Mouse (Mus musculus): Measurements from ENCODE around the gene Phf7. TPM values are rescaled to one million over a fixed set of nuclear protein-coding genes. Genes with fewer than 3 reads are reported as not detected.

Gene Phf7
- total RNA-seq (2023), result 1 to 10 TPM; 6.6 to 7.2 TPM

DNA sequence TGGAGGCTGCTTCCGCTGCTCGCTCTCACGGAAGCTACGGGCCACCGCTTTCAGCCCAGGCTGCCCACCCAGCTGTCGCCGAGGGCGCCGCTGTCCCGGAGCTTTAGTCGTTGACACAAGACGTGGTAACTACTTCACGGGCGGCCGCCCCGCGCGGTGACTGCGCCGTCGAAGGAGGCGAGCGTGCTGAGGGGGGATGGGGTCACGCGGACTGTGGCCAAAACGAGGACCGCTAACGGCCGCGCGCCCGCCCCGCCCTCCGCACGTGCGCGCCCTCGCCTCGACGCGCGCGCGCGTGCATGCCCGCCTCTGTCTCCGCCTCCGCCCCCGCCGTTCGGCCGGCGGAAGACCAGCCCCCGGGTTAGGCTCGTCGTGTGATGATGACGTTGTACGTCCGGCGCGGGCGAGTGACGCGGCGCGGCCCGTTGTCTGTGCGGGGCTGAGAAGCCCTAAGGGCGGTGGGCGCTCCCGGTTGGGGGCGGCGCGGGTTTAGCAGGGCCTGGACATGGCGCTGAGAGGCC, at the start of gene Phf7, which contains the start of gene Bap1:
Phf7 (minus strand) TSS at position 234 of the 521 bp plus-strand sequence.
Bap1 (plus strand) TSS at position 367 of the 521 bp plus-strand sequence.

GRCm38 (mm10) chr14:31217666-31218065, 33.5 kb downstream of the Phf7 start, which contains the start of gene Sema3g:
Sema3g (plus strand) TSS chr14:31217860.

DNA sequence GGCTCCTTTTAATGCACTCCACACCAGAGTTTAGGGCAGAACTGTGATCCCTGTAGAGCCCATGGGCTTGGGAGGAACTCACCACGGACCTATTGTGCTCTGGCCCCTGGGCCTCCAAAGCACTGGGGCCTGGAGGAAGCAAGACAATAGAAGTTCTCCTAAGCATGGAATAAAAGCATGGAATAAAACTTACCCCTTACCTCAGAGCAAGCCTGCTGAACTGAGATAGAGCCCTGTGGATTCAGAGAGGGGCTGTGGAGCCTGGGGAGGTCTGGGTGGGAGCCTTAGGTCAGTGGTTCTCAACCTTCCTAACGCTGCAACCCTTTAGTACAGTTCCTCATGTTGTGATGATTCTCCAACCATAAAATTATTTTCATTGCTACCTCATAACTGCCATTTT, 34.3 kb downstream of the Phf7 start, which contains the start of gene Nisch:
Nisch (minus strand) TSS at position 101 of the 400 bp plus-strand sequence.

DNA sequence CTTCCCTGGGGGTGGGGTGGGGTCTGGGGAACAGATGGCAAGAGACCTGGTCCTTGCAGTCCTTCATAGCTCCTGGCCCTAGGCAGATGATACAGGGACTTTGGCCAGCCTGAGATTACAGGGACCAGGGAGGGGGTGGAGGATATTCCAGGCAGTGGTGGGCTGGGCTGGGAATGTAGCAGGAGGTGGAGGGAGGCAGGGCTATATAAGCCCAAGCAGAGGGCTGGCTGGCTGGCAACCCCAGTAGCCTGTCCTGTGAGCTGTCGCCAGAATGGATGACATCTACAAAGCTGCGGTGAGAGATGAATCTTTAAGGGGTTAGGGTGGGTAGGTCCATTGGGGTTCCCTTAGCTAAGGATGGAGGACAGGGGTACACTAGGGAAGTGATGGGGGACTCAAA, 43.0 kb downstream of the Phf7 start, which contains the start of gene Tnnc1:
Tnnc1 (plus strand) TSS at position 229 of the 400 bp plus-strand sequence.

Other genes with a start within 250 kb of the Phf7 start
- 10 to 100 TPM; 12.1 to 15.0 TPM for gene Glt8d1, start 249.9 kb downstream of the Phf7 start, total RNA-seq (2023)
- gene Spcs1, start 249.6 kb downstream of the Phf7 start, total RNA-seq (2023), result 10 to 100 TPM; 72.3 to 84.1 TPM
- gene Pbrm1, start 232.2 kb downstream of the Phf7 start, total RNA-seq (2023), result 10 to 100 TPM; 50.0 to 53.1 TPM
- gene Gnl3, start 232.2 kb downstream of the Phf7 start, total RNA-seq (2023), result 10 to 100 TPM; 47.4 to 66.5 TPM
- gene Smim4, start 122.4 kb downstream of the Phf7 start, total RNA-seq (2023), result 10 to 100 TPM; 54.9 to 59.6 TPM
- gene Nt5dc2, start 120.3 kb downstream of the Phf7 start, total RNA-seq (2023), result 10 to 100 TPM; 11.4 to 13.3 TPM
- 1 to 10 TPM; 2.2 to 6.0 TPM for gene Stab1, start 82.7 kb downstream of the Phf7 start, total RNA-seq (2023)
- under 1 TPM; 0.75 to 0.87 TPM for gene Tnnc1, start 43.0 kb downstream of the Phf7 start, total RNA-seq (2023)
- gene Nisch, start 34.4 kb downstream of the Phf7 start, total RNA-seq (2023), result 100 to 1,000 TPM; 288 to 309 TPM
- gene Sema3g, start 33.5 kb downstream of the Phf7 start, total RNA-seq (2023), result under 1 TPM; 0.24 to 0.60 TPM
- gene Bap1, start 133 bp upstream of the Phf7 start, total RNA-seq (2023), result 10 to 100 TPM; 63.9 to 66.0 TPM
- not detected for gene Dnah1, start 72.6 kb upstream of the Phf7 start, total RNA-seq (2023)
- 10 to 100 TPM; 23.3 to 27.4 TPM for gene Capn7, start 85.3 kb upstream of the Phf7 start, total RNA-seq (2023)
- 100 to 1,000 TPM in 1 of 2 experiments, 10 to 100 TPM in 1; 98.4 to 110 TPM for gene Sh3bp5, start 184.8 kb upstream of the Phf7 start, total RNA-seq (2023)
- 10 to 100 TPM; 29.4 to 29.6 TPM for gene Eaf1, start 243.1 kb upstream of the Phf7 start, total RNA-seq (2023)
- 10 to 100 TPM; 44.4 to 48.0 TPM for gene Mettl6, start 243.7 kb upstream of the Phf7 start, total RNA-seq (2023)

All from neutrophil, adult 59 days (primary cell).